9 mouse cellular contexts compared by ENCODE assay signal in genomic region chr9:61031699-61032447, GRCm38 (mm10).
DNase-seq lines count a peak whose midpoint lies in the region; ATAC-seq and TF ChIP-seq lines count a peak whose summit lies in the region.
"Had no signal": no experiment of that assay in that cellular context is flagged by ENCODE, and none has a peak within 500 bp of the region (broad histone marks: within the 10 kb centered on the region; RNA-seq: fewer than 3 reads in every experiment).

No protein-coding gene starts in this region.

- ATAC-seq in liver, embryonic 11.5 days (replicated peaks; ENCODE audit: low FRiP score), result no peak
- no peak for ATAC-seq in erythroblast, adult 5-6 weeks (replicated peaks; ENCODE audit: low FRiP score, poor library complexity, severe bottlenecking)

- DNase-seq in gastrocnemius, adult 18-20 months (ENCODE audit: low spot score), result peak; percentile 49
- no peak for DNase-seq in gastrocnemius, postnatal 4 days (ENCODE audit: low spot score in 2 of 2)
- no peak for DNase-seq in ES-E14 (ENCODE audit: low read depth, low spot score)
- DNase-seq in cerebellum, postnatal 10 days, result peak; percentile 90 to 94
- peak; percentile 61 to 67 for DNase-seq in heart, postnatal 36 days
- DNase-seq in liver, embryonic 11.5 days (ENCODE audit: low spot score), result no peak
- no peak for DNase-seq in thymus, postnatal 0 days (ENCODE audit: low spot score)

- H3K36me3 ChIP-seq in ES-E14 (ENCODE audit: control insufficient read depth, insufficient read depth, low read length, poor library complexity, severe bottlenecking), result no peaks in the 10 kb centered on the region
- H3K36me3 ChIP-seq in liver, embryonic 11.5 days (ENCODE audit: control insufficient read depth, insufficient read depth, low read length), result no peaks in the 10 kb centered on the region

- H3K4me1 ChIP-seq in ES-E14 (ENCODE audit: control insufficient read depth in 2 of 2, insufficient read depth in 2 of 2, low read length in 2 of 2, poor library complexity in 1 of 2), result peaks cover 0 to 2% of the 10 kb centered on the region in 2 experiments; a peak in 1 of 4 replicates
- H3K4me1 ChIP-seq in liver, embryonic 11.5 days (replicated peaks; ENCODE audit: control insufficient read depth, insufficient read depth, low read length), result no peaks in the 10 kb centered on the region
- H3K4me1 ChIP-seq: megakaryocyte, embryonic 14.5 days had no signal

- no peak overlapping the region for H3K9ac ChIP-seq in ES-E14 (ENCODE audit: insufficient read depth, low read depth, low read length, poor library complexity, severe bottlenecking)
- no peak overlapping the region for H3K9ac ChIP-seq in liver, embryonic 11.5 days (ENCODE audit: low read depth, low read length)

- in situ Hi-C loops in ES-E14 (cut with MboI; ENCODE audit: low sequenced_read_pairs in 2 of 2, unreplicated experiment in 2 of 2), result no loop called here

- no peaks in the 10 kb centered on the region for H3K27me3 ChIP-seq in liver, embryonic 11.5 days (replicated peaks; ENCODE audit: control insufficient read depth, insufficient read depth, low read length)

- H3K9me3 ChIP-seq in ES-E14 (ENCODE audit: control insufficient read depth, insufficient read depth, low read depth, low read length), result no peaks in the 10 kb centered on the region
- no peaks in the 10 kb centered on the region for H3K9me3 ChIP-seq in liver, embryonic 11.5 days (ENCODE audit: control insufficient read depth, low read length)
- H3K9me3 ChIP-seq: megakaryocyte, embryonic 14.5 days had no signal

- H3K4me3 ChIP-seq in ES-E14 (ENCODE audit: insufficient read depth in 1 of 2, low read depth in 1 of 2, low read length in 2 of 2, poor library complexity in 1 of 2, severe bottlenecking in 1 of 2), result peak overlapping the region; percentile 7 to 18
- H3K4me3 ChIP-seq in liver, embryonic 11.5 days (ENCODE audit: low read depth, low read length), result peak overlapping the region; percentile 12; the same call in 1 of the 2 replicates
- H3K4me3 ChIP-seq: megakaryocyte, embryonic 14.5 days had no signal

- no peak overlapping the region for H3K27ac ChIP-seq in ES-E14 (ENCODE audit: insufficient read depth, low read depth, low read length, poor library complexity, severe bottlenecking)
- no peak overlapping the region for H3K27ac ChIP-seq in liver, embryonic 11.5 days (ENCODE audit: low read depth, low read length)

- intact Hi-C loops in heart, postnatal 36 days (cut with DNase I), result loop anchor here (5.0 kb wide), 3 partner anchors 185 to 340 kb away; partner anchors contain the start of gene Tle3

- WGBS in liver, embryonic 11.5 days, result 56% methylated on average over 26 of the region's 26 CpGs

- peak overlapping the region; percentile 50 for H3K4me2 ChIP-seq in liver, embryonic 11.5 days

TF ChIP-seq in ES-E14, 5 proteins besides CTCF, POLR2A, EP300 and RAD21:
- TF ChIP-seq MAFK (IDR thresholded peaks at IDR 0.05; ENCODE audit: insufficient read depth, low read depth, low read length) (no peak), ZC3H11A (IDR thresholded peaks at IDR 0.05; ENCODE audit: borderline replicate concordance, low read depth, low read length) (no peak), ZNF384 (IDR thresholded peaks at IDR 0.05; ENCODE audit: low read depth, low read length) (no peak), HCFC1 (IDR thresholded peaks at IDR 0.05; ENCODE audit: borderline replicate concordance, insufficient read depth, low read length) (no peak), CHD2 (IDR thresholded peaks at IDR 0.05; ENCODE audit: low read depth, low read length) (no peak)
TF ChIP-seq in ES-E14: peak in this region for 0.

Comparison
In these comparisons a context has a peak if more than half of its experiments do, and no peak if none do; other contexts are left out.
1. DNase-seq: peak in gastrocnemius, adult 18-20 months (single experiment), cerebellum, postnatal 10 days (2 of 2) and heart, postnatal 36 days (2 of 2); none in gastrocnemius, postnatal 4 days (0 of 2), ES-E14 (single experiment), liver, embryonic 11.5 days (single experiment) and thymus, postnatal 0 days (single experiment).